Mouse (Mus musculus) stomach, embryonic 15.5 days (tissue): ENCODE measurements at regions not wholly inside any gene's neighbourhood (a gene's known extent, or its start where the extent isn't known, plus 50 kb on each side); places are given as distances from the start of the nearest gene placed in this dataset.

ENCODE experiments used
- ATAC-seq: fragments of 200-750 bp; cut with Nextera tagmentation; 2 replicates; pipeline ENCODE4 v1.8.0; 2017; ENCODE audit warnings: low read depth, moderate number of reproducible peaks, moderate TSS enrichment; ENCODE audit not compliant: insufficient read depth, low FRiP score
- H3K27ac ChIP-seq: fragments of 300-500 bp; sonication (generic); 2 replicates; pipeline ENCODE4 v1.5.1; 2015; ENCODE audit warnings: mild to moderate bottlenecking, inconsistent platforms
- H3K27me3 ChIP-seq: fragments of 300-500 bp; sonication (generic); replicated peaks from 2 replicates; pipeline ENCODE4 v1.6.1; 2015; ENCODE audit warnings: inconsistent platforms
- H3K36me3 ChIP-seq: fragments of 300-500 bp; sonication (generic); 2 replicates; pipeline ENCODE4 v1.6.1; 2015; ENCODE audit warnings: inconsistent platforms
- H3K4me1 ChIP-seq: fragments of 300-500 bp; sonication (generic); 2 replicates; pipeline ENCODE4 v1.6.1; 2015; ENCODE audit warnings: inconsistent platforms
- H3K4me2 ChIP-seq: fragments of 300-500 bp; sonication (generic); 2 replicates; pipeline ENCODE4 v1.6.1; 2015; ENCODE audit warnings: mild to moderate bottlenecking, inconsistent platforms
- H3K4me3 ChIP-seq: fragments of 300-500 bp; sonication (generic); replicated peaks from 2 replicates; pipeline ENCODE4 v1.5.1; 2015; ENCODE audit warnings: inconsistent platforms
- H3K9ac ChIP-seq: fragments of 300-500 bp; sonication (generic); 2 replicates; pipeline ENCODE4 v1.6.1; 2015; ENCODE audit warnings: inconsistent platforms
- H3K9me3 ChIP-seq: fragments of 300-500 bp; sonication (generic); 2 replicates; pipeline ENCODE4 v1.6.1; 2016; ENCODE audit warnings: inconsistent platforms
- WGBS: fragments of 180-500 bp; shearing (Covaris S2); methylation state at CpG from one replicate; pipeline ENCODE4 v1.1.7; 2015; 5-methylcytosine and 5-hydroxymethylcytosine counted together

GRCm38 (mm10) chrX:76010631-76011030, 135.6 kb upstream of the Pls3 start:
- no peaks in the 10 kb centered on the region for H3K36me3 ChIP-seq
- no peak for ATAC-seq
- peak overlapping the region; percentile 31; the same call in 1 of the 2 replicates for H3K27ac ChIP-seq
- no peak overlapping the region for H3K9ac ChIP-seq
- 64% methylated on average over 2 of the region's 2 CpGs for WGBS
- H3K27me3 ChIP-seq, result no peaks in the 10 kb centered on the region
- H3K4me1 ChIP-seq, result no peaks in the 10 kb centered on the region
- H3K9me3 ChIP-seq, result no peaks in the 10 kb centered on the region
- no peak overlapping the region for H3K4me3 ChIP-seq
- H3K4me2 ChIP-seq, result no peak overlapping the region

DNA sequence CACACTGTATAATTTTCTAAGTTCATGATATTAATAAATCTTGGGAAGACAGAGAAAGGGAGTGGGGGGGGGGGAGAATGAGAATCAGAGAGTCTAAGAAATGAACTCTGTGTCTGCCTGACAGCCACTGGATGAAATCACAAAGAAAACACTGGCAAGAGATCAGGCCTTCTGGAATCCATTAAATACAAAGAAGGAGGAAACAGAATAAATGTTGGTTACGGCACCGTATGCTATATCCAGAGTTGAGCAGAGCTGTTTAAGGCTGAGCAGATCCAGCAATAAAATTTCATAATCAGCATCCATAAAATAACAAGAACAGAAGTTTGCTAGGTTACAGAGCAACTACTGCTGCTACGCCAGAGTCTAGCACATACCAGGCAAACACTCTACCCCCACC, 103.6 kb upstream of the Pls3 start:
- H3K27ac ChIP-seq, result no peak overlapping the region

DNA sequence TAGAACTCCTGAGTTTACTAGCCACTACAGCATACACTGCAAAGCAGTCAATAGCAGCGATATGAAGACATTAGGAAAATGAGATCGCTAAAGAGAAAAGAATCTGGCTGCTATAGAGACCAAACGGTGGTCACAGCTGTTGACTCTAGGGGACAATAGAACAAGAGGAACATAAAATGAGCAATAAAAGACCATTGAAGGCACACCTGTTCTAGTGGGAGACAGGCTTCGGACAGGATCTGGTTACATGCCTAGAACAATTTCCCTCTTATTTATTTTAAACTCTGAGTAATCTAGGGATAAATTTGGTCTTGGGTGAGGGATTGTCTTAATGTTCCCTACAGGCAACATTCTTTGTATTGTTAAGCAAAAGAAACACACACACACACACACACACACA, 99.7 kb upstream of the Pls3 start:
- H3K9ac ChIP-seq, result no peak overlapping the region
- no peak for ATAC-seq
- no peaks in the 10 kb centered on the region for H3K27me3 ChIP-seq
- no peak overlapping the region for H3K4me3 ChIP-seq
- H3K4me1 ChIP-seq, result no peaks in the 10 kb centered on the region
- 57% methylated on average over 4 of the region's 4 CpGs for WGBS
- no peaks in the 10 kb centered on the region for H3K36me3 ChIP-seq
- H3K9me3 ChIP-seq, result no peaks in the 10 kb centered on the region
- H3K4me2 ChIP-seq, result no peak overlapping the region
- no peak overlapping the region for H3K27ac ChIP-seq

More for the DNA sequence above, 103.6 kb upstream of the Pls3 start:
- H3K4me1 ChIP-seq, result no peaks in the 10 kb centered on the region
- no peak for ATAC-seq
- H3K36me3 ChIP-seq, result no peaks in the 10 kb centered on the region
- H3K9ac ChIP-seq, result no peak overlapping the region
- no peaks in the 10 kb centered on the region for H3K27me3 ChIP-seq
- no peaks in the 10 kb centered on the region for H3K9me3 ChIP-seq
- H3K4me2 ChIP-seq, result no peak overlapping the region
- 45% methylated on average over 3 of the region's 3 CpGs for WGBS
- no peak overlapping the region for H3K4me3 ChIP-seq

DNA sequence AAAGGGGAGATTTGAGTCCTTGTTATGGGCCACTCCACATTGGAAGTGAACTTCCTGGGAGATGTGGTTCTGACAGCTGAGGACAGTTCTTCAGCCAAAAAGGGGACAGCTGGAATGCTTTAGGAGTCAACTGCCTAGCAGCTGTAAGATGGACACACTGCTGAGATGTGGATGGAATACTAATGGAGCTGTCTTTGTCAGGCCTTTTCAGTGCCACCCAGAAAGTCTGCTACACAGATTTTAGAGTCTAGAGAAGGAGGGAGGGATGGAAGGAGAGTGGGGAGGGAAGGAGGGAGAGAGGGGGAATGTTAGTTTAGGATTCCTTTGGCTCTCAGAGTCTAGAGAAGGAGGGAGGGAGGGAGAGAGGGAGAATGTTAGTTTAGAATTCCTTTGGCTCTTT, 74.7 kb upstream of the Pls3 start:
- Histone ChIP-seq H3K9ac (no peak overlapping the region), H3K4me1 (no peaks in the 10 kb centered on the region), H3K4me3 (no peak overlapping the region), H3K27me3 (no peaks in the 10 kb centered on the region), H3K36me3 (no peaks in the 10 kb centered on the region), H3K9me3 (no peaks in the 10 kb centered on the region), H3K27ac (no peak overlapping the region), H3K4me2 (no peak overlapping the region)
- no peak for ATAC-seq

DNA sequence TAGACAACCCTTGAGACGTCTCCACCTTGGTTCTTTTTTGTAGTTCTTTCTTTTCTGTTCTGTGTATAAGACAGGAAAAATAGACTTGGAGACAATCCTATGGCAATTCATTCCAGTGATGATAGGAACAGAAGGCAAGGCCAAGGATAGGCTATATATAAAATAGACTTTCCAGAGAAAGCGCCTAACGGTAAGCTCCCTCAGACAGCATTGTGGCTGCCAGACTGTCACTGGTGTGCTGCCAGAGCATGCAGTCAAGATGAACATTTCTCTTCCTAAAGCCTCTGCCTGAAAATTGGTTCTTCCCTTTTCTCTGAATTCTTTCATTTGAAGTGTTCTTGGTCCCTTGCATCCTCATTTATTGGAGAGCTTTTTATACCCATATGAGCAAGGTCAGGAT, 53.9 kb upstream of the Pls3 start:
- no peaks in the 10 kb centered on the region for H3K27me3 ChIP-seq
- H3K9ac ChIP-seq, result no peak overlapping the region
- WGBS, result 68% methylated on average over 3 of the region's 3 CpGs
- no peak for ATAC-seq
- no peaks in the 10 kb centered on the region for H3K9me3 ChIP-seq
- H3K36me3 ChIP-seq, result no peaks in the 10 kb centered on the region
- no peak overlapping the region for H3K27ac ChIP-seq
- H3K4me2 ChIP-seq, result no peak overlapping the region
- no peaks in the 10 kb centered on the region for H3K4me1 ChIP-seq
- H3K4me3 ChIP-seq, result no peak overlapping the region
